Mouse (Mus musculus) forebrain, embryonic 11.5 days (tissue): ENCODE data around the gene Hyou1. TPM values are rescaled to one million over a fixed set of nuclear protein-coding genes. Genes with fewer than 3 reads are reported as not detected.

Experiments
- ATAC-seq: fragments of 200-750 bp; cut with Nextera tagmentation; replicated peaks from 2 replicates; pipeline ENCODE4 v1.8.0; 2017; ENCODE audit warnings: moderate TSS enrichment; ENCODE audit not compliant: low FRiP score
- DNase-seq: peaks from one replicate; pipeline ENCODE4 v3.0.0-alpha.2; 2017; ENCODE audit warnings: low spot score
- H3K27ac ChIP-seq: fragments of 300-500 bp; sonication (generic); 2 replicates; pipeline ENCODE4 v1.5.1; 2014; ENCODE audit warnings: low read depth, low read length
- H3K27me3 ChIP-seq: fragments of 300-500 bp; sonication (generic); 2 replicates; pipeline ENCODE4 v1.6.1; 2014; ENCODE audit warnings: mild to moderate bottlenecking, low read length, mixed read lengths; ENCODE audit not compliant: control insufficient read depth, insufficient read depth
- H3K36me3 ChIP-seq: fragments of 300-500 bp; sonication (generic); 2 replicates; pipeline ENCODE4 v1.6.1; 2014; ENCODE audit warnings: mild to moderate bottlenecking, low read length, moderate library complexity, mixed read lengths; ENCODE audit not compliant: control insufficient read depth, insufficient read depth
- H3K4me1 ChIP-seq: fragments of 300-500 bp; sonication (generic); replicated peaks from 2 replicates; pipeline ENCODE4 v1.6.1; 2014; ENCODE audit warnings: low read length, mixed read lengths; ENCODE audit not compliant: control insufficient read depth, insufficient read depth
- H3K4me2 ChIP-seq: fragments of 300-500 bp; sonication (generic); 2 replicates; pipeline ENCODE4 v1.6.1; 2014; ENCODE audit warnings: low read depth, mild to moderate bottlenecking, low read length, moderate library complexity, mixed read lengths; ENCODE audit not compliant: severe bottlenecking
- H3K4me3 ChIP-seq: fragments of 300-500 bp; sonication (generic); 2 replicates; pipeline ENCODE4 v1.5.1; 2014; ENCODE audit warnings: low read depth, low read length
- H3K9ac ChIP-seq: fragments of 300-500 bp; sonication (generic); 2 replicates; pipeline ENCODE4 v1.6.1; 2014; ENCODE audit warnings: low read length
- H3K9me3 ChIP-seq: fragments of 300-500 bp; sonication (generic); 2 replicates; pipeline ENCODE4 v1.6.1; 2016; ENCODE audit warnings: low read length, mixed read lengths; ENCODE audit not compliant: control insufficient read depth
- WGBS: fragments of 180-500 bp; shearing (Covaris S2); extraction: QIAGEN DNeasy Blood & Tissue Kit; methylation state at CpG from one replicate; pipeline ENCODE4 v1.1.7; 2014; 5-methylcytosine and 5-hydroxymethylcytosine counted together
- microRNA-seq: library from miRNA; unstranded; fragments of <30 nt; microRNA quantifications from one replicate; pipeline ENCODE4, GENCODE M21; 2016; ENCODE audit not compliant: insufficient number of aligned reads
- polyA plus RNA-seq: library from polyadenylated mRNA; unstranded; fragments of >200 nt; fragmentation: Nextera tagmentation; extraction: Ambion mirVana; gene quantifications from 2 replicates; pipeline ENCODE4 v1.2.1, GENCODE M21; 2014

Gene Hyou1
- polyA plus RNA-seq, 1 experiment from 2014 or later: 32.5 TPM

- no peak overlapping the region for H3K4me3 ChIP-seq
- H3K27me3 ChIP-seq: no peaks in the 10 kb centered on the region
- 58% methylated on average over 5 of the region's 5 CpGs for WGBS
- no peak overlapping the region for H3K9ac ChIP-seq
- H3K27ac ChIP-seq: no peak overlapping the region
- no peaks in the 10 kb centered on the region for H3K36me3 ChIP-seq
- DNase-seq (no peak), ATAC-seq (no peak)
- no peaks in the 10 kb centered on the region for H3K4me1 ChIP-seq
- no peaks in the 10 kb centered on the region for H3K9me3 ChIP-seq
- H3K4me2 ChIP-seq: no peak overlapping the region
Measured at GRCm38 (mm10) chr9:44432577-44433185, 53.4 kb downstream of the Hyou1 start.

GRCm38 (mm10) chr9:44435747-44436146, 56.5 kb downstream of the Hyou1 start:
- Histone ChIP-seq H3K4me1 (no peaks in the 10 kb centered on the region), H3K4me2 (no peak overlapping the region), H3K27ac (no peak overlapping the region), H3K27me3 (no peaks in the 10 kb centered on the region), H3K36me3 (no peaks in the 10 kb centered on the region), H3K4me3 (no peak overlapping the region), H3K9ac (no peak overlapping the region), H3K9me3 (no peaks in the 10 kb centered on the region)
- ATAC-seq (no peak), DNase-seq (no peak)
- WGBS: 91% methylated on average over 6 of the region's 6 CpGs

DNA sequence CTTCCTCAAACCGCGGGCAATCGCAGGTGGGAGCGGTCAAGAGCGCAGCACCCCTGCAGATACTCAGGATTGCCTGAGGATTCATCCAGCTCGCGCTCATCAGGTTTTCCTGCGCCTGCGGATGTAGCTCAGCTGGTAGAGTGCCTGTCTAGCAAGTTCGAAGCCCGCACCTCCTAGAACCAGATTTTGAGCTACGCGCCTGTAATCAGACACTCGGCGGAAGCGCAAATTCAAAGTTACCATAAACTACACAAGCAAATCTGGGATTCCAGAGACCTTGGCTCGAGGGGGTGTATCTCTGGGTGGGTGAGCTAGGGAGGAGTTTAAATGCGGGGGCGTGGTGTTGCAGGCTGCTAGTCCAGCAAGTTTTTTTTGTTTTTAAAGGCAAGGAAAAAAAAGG, 61.7 kb downstream of the Hyou1 start, which contains the start of gene Foxr1:
Gene Foxr1 (minus strand): TSS at position 176 of the 400 bp plus-strand sequence.
- Histone ChIP-seq H3K4me1 (no peaks in the 10 kb centered on the region), H3K27me3 (no peaks in the 10 kb centered on the region), H3K27ac (no peak within 1 kb of the TSS), H3K9me3 (no peaks in the 10 kb centered on the region), H3K4me3 (no peak within 1 kb of the TSS), H3K4me2 (no peak within 1 kb of the TSS), H3K36me3 (no peaks in the 10 kb centered on the region), H3K9ac (no peak within 1 kb of the TSS)
- no peak for DNase-seq
- no peak for ATAC-seq
- 81% methylated on average over 19 of the region's 19 CpGs for WGBS

Small RNA genes within 50 kb of the gene (microRNA-seq; reads per million reads assigned to microRNA genes)
- gene Gm44335 (not detected), gene Mir7085 (not detected)

Other genes starting within 250 kb of the Hyou1 start
- 12.9 and 14.8 TPM in 2 replicates for gene Mcam, start 245.0 kb upstream of the Hyou1 start, polyA plus RNA-seq
- 25.9 and 26.2 TPM in 2 replicates for gene Cbl, start 145.4 kb upstream of the Hyou1 start, polyA plus RNA-seq
- gene Ccdc153, start 138.8 kb upstream of the Hyou1 start, polyA plus RNA-seq: not detected in 2 replicates
- gene Pdzd3, start 128.0 kb upstream of the Hyou1 start, polyA plus RNA-seq: 0.16 TPM in 2 replicates
- 3.2 and 3.6 TPM in 2 replicates for gene Nlrx1, start 110.9 kb upstream of the Hyou1 start, polyA plus RNA-seq
- 6.7 and 9.6 TPM in 2 replicates for gene Abcg4, start 90.9 kb upstream of the Hyou1 start, polyA plus RNA-seq
- gene Hinfp, start 73.8 kb upstream of the Hyou1 start, polyA plus RNA-seq: 25.8 and 27.4 TPM in 2 replicates
- gene C2cd2l, start 59.2 kb upstream of the Hyou1 start, polyA plus RNA-seq: 12.2 and 13.7 TPM in 2 replicates
- 47.7 and 49.1 TPM in 2 replicates for gene Dpagt1, start 53.5 kb upstream of the Hyou1 start, polyA plus RNA-seq
- gene H2afx, start 44.8 kb upstream of the Hyou1 start, polyA plus RNA-seq: 463 and 498 TPM in 2 replicates
- 155 and 166 TPM in 2 replicates for gene Hmbs, start 35.3 kb upstream of the Hyou1 start, polyA plus RNA-seq
- 32.2 and 35.7 TPM in 2 replicates for gene Vps11, start 17.8 kb upstream of the Hyou1 start, polyA plus RNA-seq
- 24.8 and 24.9 TPM in 2 replicates for gene Slc37a4, start 17.4 kb downstream of the Hyou1 start, polyA plus RNA-seq
- 1,614 and 1,699 TPM in 2 replicates for gene Rps25, start 27.6 kb downstream of the Hyou1 start, polyA plus RNA-seq
- gene Trappc4, start 28.1 kb downstream of the Hyou1 start, polyA plus RNA-seq: 186 and 188 TPM in 2 replicates
- 25.5 and 26.8 TPM in 2 replicates for gene Ccdc84, start 39.1 kb downstream of the Hyou1 start, polyA plus RNA-seq
- not detected in 2 replicates for gene Foxr1, start 61.6 kb downstream of the Hyou1 start, polyA plus RNA-seq
- gene Upk2, start 75.5 kb downstream of the Hyou1 start, polyA plus RNA-seq: not detected in 2 replicates
- gene Bcl9l, start 103.3 kb downstream of the Hyou1 start, polyA plus RNA-seq: 8.7 and 10.6 TPM in 2 replicates
- 0.09 TPM in 1 of 2 replicates, not detected in the other for gene Cxcr5, start 182.4 kb downstream of the Hyou1 start, polyA plus RNA-seq
- gene Ddx6, start 225.4 kb downstream of the Hyou1 start, polyA plus RNA-seq: 16.2 and 17.2 TPM in 2 replicates